Mouse (Mus musculus): ENCODE measurements at regions not wholly inside any gene's neighbourhood (a gene's known extent, or its start where the extent isn't known, plus 50 kb on each side); places are given as distances from the start of the nearest gene placed in this dataset.
"Not testable (repeated sequence)": the region's sequence is repeated elsewhere in the genome, so short reads cannot be mapped to it uniquely, and the experiment has no call there.

DNA sequence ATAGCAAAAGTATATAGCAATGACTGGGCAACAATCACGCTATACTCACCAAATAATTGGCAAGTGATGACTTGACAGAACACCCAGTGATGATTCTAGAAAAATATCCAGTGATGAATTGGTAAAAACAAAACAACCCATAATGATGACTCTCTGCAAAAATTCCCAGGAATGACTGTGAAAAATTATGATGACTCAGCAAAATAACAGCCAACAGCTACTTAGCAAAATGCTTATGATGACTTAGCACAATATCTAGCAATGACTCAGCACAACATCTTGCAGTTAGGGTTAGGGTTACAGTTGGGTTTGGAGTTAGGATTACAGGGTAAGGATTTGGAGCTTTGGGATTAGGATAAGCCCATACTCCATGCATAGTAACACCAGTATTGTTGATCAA lies 232.4 kb upstream of the 1700012A03Rik start:
- DNase-seq (ENCODE audit: low read depth, low spot score), result no peak

DNA sequence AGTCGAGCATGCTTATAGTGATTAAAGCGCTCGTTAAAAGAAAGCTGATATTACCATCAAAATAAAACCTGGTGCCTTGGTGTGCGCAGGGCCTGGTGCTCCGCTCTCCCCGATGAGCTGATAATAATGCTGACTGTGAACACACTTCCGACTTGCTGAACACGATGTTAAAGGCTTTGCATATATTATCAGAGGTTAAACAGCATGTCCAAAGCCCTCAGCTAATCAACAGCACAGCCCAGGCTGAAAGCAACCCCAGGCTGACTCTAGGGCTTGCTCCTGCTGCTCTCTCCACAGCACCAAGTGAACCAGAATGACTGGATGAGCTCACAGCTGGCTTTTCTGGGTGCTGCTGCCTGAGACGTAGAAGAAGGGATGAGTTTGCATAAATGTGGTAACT lies 238.2 kb upstream of the 1700012A03Rik start:
- no peak for DNase-seq (ENCODE audit: low read depth, low spot score)

DNA sequence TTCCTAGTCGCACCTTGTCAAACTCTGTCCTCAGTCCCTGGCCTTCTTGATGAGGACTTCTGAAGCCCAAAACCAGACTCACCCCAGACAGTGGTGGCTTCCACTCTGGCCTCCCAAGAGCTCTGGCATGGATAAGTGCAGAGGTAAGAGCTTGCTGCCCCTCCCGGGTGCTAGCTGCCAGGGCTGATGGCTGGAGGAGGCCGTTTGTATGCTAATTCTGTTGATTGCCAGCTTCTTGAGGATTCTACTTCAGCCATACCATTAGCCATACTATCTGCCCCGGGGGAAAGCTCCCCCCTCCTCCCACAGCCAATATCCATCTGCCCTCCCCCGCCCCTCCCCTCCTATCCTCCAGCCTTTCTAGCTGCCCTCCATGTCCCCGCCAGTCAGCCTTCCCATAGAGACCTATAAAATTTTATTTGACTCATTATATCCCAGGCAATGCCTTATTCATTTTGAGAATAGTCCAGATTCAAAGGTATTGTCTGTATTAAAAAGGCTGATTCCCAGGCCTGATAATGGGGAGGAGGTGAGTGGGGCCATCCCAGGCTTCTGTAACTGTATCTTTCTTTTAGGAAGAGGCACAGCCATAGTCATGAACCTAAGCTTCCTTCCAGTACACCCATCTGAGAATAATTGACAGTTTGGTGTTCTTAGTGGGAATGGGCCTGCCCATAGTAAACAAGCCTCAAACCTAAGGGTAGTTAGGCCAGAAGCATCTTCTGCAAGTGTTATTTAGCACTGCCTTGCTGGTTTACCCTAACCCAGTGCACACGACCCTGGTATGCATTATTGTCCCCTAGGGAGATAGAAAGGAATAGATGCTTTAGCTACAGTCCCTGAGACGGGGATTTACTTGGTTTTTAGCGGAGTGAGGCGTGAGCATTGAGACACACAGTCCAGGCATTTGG lies 239.2 kb upstream of the 1700012A03Rik start:
- DNase-seq (ENCODE audit: low read depth, low spot score), result no peak

DNA sequence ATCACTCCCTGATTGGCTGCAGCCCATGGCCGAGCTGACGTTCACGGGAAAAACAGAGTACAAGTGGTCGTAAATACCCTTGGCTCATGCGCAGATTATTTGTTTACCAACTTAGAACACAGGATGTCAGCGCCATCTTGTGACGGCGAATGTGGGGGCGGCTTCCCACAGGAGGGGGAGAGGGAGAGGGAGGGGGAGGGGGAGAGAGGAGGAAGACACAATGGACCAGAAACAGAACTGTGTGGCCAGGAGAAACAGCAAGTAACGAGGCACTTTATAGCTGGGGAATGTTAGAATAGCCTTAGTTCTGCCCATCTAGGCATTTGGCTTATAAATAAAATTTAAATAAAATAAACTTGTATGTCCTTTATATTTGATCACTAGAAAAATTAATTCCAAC lies 240.7 kb upstream of the Podxl start:
- not testable (repeated sequence) for DNase-seq (ENCODE audit: low read depth, low spot score)

DNA sequence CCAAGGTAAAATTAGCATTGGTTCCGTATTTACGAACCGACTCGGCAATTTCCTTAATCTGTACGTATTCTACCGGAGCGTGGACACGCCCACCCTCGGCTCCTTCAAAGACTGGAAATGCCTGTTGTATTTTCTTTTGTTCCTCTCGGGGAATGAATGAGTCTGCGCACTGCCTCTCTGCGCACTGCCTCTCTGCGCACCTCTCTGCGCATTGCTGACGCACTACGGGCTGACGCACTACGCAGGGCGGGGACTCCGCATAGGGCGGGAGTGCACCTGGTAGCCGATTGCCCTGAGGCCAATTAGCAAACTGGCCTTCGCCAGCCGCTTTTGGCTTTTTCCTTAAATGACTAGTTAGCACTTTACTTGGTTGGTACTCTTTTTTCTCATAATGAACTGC lies 239.4 kb upstream of the Podxl start:
- DNase-seq (ENCODE audit: low read depth, low spot score), result not testable (repeated sequence)

DNA sequence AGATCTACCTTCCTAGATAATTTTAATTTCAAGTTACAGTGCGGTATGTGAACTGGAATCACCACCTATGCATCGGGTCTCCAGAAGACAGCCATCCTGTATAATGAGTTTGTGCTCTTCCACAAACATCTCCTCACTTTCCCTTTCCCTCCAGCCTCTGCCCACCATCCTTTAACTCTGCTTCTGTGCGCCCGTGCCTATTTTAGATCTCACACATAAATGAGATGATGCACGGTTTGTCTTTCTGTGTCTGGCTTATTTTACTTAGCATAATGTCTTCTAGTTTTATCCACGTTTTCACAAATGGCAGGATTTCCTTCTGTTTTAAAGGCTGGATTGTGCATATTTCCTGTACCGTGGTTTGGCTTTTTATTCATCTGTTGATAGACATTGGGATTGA lies 227.8 kb upstream of the Podxl start:
- DNase-seq (ENCODE audit: low read depth, low spot score), result no peak

DNA sequence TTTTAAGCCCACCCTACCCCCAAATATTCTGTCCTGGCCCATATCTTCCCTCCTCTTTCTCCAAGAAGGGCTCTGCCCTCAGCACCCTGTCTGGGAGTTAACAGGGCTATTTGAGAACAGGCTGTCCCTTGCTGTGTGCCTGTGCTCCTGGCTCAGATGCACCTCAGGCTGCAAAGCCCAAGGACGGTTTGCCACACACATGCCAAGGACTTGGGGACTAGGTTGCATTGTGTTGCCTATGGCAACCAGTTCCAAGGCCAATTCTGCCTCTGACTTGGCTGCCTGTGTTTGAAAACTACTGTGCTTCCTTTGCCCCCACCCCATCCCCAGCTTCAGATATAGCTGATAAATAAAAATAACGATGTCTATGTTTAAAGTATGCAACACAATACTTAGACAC lies 227.1 kb upstream of the Podxl start:
- DNase-seq (ENCODE audit: low read depth, low spot score), result no peak

DNA sequence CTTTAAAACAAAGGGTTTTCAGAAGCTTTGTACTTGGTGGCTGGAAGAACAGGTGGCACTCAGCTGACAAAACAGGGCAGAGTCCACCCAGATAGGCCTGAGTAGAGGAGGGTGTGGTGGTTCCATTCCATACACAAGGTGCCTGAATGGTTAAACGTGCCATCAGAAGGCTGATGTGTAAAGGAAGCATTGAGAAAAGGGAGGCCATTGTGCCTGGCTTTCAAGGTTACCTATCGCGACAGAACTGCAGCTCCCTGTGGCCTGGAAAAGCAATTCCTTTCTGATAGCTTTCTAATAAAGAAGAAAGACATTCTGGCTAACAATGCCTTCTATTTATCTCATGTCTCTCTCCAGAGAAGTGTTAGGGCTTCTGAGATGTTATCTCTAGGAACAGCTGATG lies 213.1 kb upstream of the Podxl start:
- peak; percentile 7 for DNase-seq (ENCODE audit: low read depth, low spot score)

DNA sequence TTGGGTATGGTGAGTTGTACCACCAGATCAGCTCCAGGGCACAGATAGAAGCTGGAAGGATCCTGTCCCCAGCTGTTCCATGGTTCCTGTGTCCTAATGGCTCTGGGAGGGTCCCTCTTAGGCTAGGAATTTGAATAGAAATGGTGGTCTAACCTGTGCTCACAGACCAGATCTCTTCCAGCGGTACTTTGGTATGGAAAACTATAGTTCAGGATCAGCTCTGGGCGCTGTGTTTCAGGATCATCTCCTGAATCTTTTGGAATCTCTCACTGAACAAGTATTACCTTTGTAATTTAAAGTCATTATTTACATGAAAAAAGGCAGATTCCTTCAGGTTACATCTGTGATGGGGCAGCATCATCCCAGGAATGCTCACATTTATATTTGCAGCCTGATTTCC lies 208.1 kb upstream of the Podxl start:
- peak; percentile 11 for DNase-seq (ENCODE audit: low read depth, low spot score)

DNA sequence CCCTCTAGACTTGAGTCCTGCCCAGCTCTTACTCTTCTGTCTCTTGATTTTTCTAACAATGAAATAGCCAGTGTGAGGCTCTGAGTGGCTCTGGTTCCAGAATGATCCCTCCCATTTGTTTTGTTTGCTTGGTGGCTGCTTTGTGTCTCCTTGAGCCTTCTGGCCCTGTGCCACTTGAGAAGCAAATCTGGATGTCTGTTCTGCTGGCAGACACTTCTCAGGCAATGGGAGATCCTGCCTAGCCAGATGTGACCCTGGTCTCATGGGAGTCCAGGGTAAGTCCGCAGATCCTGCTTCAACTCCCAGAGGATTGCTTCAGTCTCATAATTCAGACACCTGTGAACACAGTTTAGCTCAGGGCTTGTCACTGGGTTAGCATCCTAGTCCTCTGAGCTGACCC lies 181.8 kb upstream of the Podxl start:
- DNase-seq (ENCODE audit: low read depth, low spot score), result no peak

DNA sequence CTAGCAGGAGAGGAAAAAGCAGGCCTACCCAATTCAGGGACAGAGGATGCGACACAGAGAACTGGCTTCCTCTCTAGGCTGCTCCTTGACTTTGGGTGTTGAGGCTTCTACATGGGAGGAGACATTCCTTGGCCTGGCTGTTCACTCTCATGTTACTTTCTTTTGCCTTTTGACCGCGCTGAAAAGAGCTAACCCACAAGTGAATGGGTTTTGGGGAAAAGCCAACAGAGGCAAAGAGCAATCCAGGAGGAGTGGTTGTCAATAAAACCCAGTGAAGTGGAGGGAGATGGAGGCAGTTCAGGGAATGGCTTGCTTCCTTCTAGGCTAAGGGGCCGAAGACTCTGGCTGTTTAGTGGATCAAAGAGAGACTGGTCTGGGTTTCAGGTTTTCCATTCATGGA lies 167.6 kb upstream of the Podxl start:
- no peak for DNase-seq (ENCODE audit: low read depth, low spot score)

DNA sequence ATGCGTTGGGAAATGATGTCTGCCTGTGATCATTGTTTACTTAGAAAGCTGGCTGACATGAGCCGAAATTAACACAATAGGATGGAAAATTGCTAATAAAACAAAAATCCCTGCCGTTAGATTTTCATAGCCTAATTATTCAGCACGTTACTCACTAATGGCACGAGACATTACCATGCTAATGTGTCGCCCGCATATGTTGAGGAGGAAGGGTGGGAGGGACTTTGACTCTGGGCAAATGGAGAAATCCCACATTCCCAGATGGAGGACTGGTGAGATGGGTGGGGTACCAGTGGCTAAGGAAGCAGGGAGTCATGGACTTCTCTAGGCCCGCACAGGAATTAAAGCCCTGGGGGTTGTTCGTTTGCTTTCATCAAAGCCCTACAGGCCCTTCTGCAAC lies 155.8 kb upstream of the Podxl start:
- DNase-seq (ENCODE audit: low read depth, low spot score), result no peak

DNA sequence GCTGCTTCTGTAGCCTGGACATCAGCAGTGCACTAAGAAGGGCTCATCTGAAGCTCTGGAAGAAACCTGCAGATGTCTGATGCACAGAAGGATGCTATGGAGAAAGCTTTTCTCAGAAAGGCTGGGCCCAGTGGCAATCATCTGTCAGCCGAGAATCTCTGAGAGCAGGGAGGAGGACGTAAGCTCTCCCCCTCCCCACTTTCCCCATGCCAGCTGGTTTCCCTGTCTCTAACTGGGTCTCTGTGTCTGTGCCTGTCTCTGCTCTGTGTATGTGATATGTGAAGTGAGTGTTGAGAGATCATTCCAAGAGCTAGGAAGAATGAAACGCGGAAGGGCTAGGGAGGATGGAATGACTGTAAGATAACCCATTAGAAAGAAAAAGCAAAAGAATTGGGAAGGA lies 155.1 kb upstream of the Podxl start:
- no peak for DNase-seq (ENCODE audit: low read depth, low spot score)

DNA sequence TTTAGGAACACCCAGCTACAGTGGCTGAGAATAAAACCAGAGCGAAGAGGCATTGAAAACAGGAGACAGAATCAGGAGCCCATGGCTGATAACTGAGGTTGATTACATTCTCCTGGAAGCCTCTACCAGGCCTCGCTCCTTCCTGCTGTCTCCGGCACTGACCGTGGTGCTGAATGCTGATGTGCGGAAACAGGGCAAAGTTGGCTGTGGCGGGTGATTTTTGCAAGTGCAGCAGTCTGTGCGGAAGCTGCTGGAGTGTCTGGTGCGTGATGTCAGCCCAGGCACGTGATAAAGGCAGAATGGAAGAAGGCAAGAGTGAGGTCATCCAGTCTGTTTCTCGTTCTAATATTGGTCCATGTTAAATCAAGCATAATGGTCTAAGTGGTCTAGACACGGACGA lies 153.8 kb upstream of the Podxl start:
- DNase-seq (ENCODE audit: low read depth, low spot score), result peak; percentile 68

DNA sequence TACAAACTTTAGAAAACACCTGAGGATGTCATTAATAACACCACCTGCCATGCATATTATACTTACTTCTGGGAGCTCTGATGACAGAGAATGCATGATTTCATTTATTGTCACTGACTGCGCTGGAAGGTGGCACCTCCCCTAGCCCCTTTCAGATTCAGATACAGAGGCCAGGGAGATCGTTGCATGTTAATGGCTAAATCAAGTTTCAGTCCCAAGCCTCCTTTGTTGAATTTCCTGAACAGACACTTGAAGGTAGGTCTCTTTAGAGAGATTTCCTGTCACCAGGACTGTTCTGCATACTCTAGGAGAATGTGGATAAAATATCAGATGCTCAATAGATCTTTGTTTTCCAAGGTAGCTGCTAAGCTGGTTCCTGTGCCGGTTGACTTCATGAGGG lies 143.5 kb upstream of the Podxl start:
- peak; percentile 68 for DNase-seq (ENCODE audit: low read depth, low spot score)

DNA sequence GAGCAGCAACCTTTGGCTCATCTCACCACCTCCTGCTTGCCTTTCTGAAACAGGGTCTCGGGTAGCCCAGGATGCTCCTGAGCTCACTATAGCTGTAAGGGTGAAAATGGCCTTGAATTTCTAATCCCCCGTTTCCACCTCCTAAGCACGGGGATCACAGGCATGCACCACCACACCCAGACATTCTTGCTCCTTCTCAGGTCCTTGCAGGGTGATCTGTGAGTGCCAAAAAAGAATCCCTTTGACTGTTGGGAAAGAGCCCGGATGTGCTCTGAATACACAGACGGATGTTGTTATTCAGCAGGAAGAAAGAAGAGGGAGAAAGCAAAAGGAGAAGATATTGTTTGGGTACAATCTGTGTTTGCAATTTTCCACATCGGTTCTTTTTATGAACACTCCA lies 140.4 kb upstream of the Podxl start:
- peak; percentile 44 for DNase-seq (ENCODE audit: low read depth, low spot score)

DNA sequence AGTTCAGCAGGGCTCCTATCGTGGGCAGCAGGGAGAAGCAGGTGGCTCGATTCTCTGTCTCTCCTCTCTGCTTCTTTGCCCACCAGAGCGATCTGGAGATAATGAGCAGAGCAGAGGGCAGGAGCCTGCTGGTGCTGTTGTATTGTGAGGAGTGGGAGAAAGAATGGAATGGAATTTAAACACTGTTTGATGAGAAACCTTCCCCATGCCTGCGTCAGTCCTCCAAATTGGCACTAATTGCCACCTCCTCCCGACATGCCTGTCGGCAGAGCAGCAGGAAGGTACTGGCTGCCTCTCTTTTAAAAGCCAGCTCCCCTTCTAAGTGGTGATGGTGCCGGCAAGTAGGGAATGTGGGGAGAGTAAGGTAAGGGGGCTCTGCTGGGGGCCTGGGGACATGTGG lies 139.2 kb upstream of the Podxl start:
- no peak for DNase-seq (ENCODE audit: low read depth, low spot score)

DNA sequence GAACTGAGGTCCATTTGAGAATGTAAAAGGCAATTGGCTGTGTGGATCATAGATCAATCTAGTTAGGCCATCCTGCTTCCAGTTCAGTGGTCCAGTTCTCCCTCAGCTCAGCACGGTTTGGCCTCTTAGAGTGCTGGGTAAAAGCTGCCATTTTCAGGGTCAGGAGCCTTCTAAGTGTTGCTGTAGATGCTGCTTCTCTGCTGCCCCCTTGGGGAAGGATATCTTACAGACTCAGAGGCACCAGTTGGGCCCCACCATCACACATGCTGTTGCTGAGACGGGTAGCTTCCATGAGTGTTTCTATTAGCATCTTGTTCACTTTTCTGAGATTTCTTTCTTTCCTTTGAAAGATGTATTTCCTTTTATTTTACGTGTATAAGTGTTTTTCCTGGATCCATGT lies 132.1 kb upstream of the Podxl start:
- peak; percentile 45 for DNase-seq (ENCODE audit: low read depth, low spot score)

DNA sequence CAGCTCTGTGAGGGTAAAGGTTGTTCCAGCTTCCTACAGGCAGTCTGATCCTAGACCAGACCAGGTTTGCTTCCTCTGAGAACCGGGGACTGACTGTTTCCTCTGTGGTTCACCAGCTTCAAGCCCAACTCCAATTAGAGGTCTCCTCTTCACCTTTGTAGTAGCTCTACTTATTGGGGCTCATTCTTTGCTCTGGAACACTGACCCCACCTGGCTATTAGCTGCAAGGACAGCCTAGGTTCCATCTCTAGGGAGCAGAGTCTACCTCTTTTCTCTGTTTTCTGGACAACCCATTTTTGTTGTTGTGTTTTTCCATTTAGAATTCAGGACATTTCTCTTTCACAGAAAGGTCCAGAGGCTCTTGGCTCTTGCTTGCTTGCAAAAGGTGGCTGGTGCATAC lies 129.3 kb upstream of the Podxl start:
- DNase-seq (ENCODE audit: low read depth, low spot score), result no peak

DNA sequence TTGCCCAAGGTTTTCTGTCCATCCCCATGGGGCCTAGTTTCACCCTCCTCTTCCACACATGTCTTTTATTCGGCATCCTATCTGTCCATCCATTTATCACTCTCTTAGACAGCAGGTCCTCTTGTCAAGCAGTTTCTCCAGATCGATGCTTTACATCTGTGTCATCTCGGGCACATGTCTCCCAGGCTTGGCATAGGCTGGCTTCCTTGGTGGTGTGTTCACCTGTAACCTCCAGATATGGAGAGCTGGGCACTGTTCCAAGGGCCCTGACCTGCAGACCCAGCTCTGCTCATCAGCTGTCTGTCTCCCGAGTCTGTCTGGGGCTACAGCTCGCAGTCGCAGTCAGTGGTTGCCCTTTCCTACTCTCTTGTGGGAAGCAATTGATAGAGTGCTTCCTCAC lies 128.2 kb upstream of the Podxl start:
- no peak for DNase-seq (ENCODE audit: low read depth, low spot score)

DNA sequence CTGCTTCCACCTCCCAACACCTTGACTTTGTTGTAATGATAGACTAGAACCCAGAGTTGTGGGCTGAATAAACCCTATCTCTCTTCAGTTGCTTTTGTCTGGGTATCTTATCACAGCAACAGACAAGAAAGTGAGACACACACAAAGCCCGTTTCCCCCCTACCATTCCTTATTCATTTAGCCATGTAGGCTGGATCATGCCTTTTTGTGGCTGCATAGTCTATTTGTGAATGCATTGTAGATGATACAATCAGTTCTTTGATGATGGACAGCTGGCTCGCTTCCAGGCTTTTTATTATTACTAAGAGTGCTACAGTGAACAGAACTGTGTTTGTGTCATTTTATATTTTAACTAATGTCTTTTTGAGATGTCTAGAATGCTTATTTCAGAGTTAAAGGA lies 116.3 kb upstream of the Podxl start:
- DNase-seq (ENCODE audit: low read depth, low spot score), result no peak

DNA sequence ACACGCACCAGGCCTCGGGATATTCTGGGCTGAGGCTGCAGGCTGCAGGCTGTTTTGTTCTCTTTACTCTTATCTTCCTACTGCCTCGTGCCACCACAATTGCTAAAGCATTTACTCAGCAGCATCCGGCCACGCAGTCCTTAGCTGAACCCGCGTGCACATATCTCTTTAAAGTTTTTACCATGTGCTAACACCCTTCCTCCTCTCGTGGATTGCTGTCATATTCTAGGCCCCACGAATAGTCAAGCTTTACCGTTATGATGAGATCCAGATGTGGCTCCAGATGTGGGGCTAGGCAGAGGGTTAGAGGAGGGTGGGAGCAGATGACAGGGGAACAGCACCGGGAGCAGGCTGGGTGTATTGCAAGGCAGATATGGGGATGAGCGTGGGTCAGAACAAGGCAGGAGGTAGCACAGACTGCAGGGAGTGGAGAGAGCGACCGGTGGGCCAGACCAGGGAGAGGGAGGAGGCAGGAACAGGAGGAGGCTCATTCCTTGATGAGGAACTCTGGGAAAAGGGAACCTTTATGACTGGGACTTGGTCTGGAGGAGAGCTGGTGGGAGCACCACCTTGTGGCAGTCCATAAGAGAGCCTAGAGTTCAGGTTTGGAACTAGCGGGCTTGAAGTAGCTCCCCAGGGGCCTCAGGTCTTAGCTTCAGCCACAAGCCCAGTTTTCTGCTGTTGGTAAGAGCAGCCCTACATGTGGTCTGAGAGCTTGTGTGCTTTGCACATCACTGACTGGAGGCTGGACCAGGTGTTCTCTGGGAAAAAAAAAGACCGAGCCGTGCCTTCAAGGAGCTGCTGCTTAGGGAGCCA lies 102.1 kb upstream of the Podxl start:
- peak; percentile 75 for DNase-seq (ENCODE audit: low read depth, low spot score)

DNA sequence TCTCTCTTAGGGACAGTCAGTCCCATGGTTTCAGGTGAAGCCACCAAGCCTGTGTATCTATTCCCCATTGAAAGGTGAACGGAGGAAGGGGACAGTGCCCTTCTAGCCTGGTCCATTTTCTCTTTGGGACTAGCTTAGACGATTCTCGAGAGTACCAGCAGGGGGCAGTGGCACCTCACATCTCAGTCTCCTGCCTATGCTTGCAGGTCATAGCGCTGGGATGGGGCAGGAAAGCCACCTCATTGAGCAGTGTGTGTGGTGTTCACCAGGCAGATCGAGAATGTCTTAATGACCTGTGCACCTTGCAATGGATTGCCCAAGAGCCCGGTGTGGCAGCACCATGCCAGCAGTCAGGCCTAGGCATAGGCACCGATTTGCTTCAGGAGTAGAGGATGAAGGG lies 100.7 kb upstream of the Podxl start:
- peak; percentile 74 for DNase-seq (ENCODE audit: low read depth, low spot score)

Measured in ES-CJ7 (cell line).